Mouse (Mus musculus) kidney, postnatal 14 days (tissue): ENCODE measurements around the gene Olfr937.

Experiments
- DNase-seq: peaks from one replicate; pipeline ENCODE4 v3.0.0; 2022; ENCODE audit warnings: mixed read lengths

The Olfr937 gene

DNA sequence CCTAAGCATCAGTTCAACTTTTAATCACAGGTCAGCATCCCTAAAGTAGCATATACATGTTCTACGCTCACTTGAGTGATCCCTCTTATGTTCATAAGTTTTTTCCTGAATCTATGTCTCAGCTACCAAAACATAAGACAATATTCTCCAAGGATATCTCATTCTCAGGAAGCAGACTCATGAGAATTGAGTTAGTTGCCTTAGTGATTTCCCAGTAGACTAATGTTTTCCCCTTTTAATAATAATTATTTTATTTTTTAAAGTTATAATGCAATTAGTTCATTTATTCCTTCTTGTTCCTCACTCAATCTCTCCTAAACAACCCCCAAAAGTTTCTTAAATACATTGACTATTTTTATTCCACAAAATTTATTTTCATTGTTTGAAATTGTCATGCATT lies at the start of gene Olfr937:
Gene Olfr937 (minus strand): TSS at position 101 of the 400 bp plus-strand sequence.
- no peak for DNase-seq

GRCm38 (mm10) chr9:39078787-39079186 lies 14.0 kb upstream of the Olfr937 start, which contains the start of gene Olfr938:
Olfr938 (minus strand) TSS chr9:39078887.
- no peak for DNase-seq

GRCm38 (mm10) chr9:39023277-39023676 lies 41.5 kb downstream of the Olfr937 start, which contains the start of gene Olfr146:
Olfr146 (minus strand) TSS chr9:39023377.
- DNase-seq, result no peak
